Mouse (Mus musculus) kidney, postnatal 14 days (tissue): ENCODE results near the gene Gm15294.

Experiments used
- DNase-seq: peaks from one replicate; pipeline ENCODE4 v3.0.0; 2022; ENCODE audit warnings: mixed read lengths

The Gm15294 gene

GRCm38 (mm10) chrX:141875135-141875534 is at the start of gene Gm15294:
Gene Gm15294 (minus strand): TSS chrX:141875235.
- no peak for DNase-seq

DNA sequence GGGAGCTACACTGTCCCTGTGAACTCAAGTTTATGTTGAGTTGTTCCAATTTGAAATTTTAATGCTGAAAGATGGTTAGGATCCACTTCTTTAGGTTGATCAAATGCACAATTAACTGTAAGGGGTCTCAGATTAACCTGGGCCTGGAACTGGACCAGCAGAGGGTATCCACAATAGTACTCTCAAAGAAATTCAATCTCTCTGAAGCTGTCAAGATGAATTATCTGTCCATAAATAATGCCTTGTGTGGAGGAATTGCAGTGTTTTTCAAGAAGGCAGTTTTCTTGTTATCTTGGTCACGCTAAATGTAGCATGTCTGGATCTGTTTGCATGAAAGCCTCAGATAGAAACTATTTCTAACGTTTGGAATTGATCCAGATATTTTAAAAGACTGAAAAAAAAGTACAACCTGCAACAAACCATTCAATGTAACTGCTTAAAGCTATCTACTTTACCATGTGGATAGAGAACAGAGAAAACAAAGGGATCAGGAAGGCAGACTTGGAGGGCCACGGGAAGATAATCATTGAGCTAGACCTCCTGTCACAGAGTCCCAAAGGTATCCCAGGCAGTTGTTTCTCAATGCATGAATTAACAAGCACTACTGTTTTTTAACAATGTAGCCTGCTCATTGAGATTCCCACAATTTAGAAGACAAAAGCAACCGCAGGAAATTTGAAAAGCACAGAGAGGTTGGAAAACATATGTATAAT is 9.5 kb upstream of the Gm15294 start:
- DNase-seq = no peak

DNA sequence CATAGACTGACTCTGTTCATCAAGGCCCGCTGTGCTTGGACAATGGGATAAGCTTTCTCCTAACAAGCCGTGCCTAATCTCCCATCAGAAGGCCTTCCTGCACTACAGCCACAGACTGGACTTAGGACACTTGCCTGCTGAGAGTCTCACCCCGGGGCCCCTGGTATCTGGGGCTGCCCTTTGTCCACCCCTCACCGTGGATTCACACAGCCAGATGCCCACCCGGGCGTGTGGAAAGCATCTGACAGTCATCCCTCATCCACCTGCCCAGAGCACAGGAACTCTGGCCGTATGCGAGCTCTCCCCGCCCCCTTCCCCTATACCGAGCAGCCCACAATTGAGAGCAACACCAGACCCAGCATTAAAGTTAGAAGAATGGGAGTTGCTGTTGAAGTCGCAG is 1.0 kb downstream of the Gm15294 start:
- DNase-seq = no peak

GRCm38 (mm10) chrX:141873597-141873996 is 1.4 kb downstream of the Gm15294 start:
- no peak for DNase-seq

DNA sequence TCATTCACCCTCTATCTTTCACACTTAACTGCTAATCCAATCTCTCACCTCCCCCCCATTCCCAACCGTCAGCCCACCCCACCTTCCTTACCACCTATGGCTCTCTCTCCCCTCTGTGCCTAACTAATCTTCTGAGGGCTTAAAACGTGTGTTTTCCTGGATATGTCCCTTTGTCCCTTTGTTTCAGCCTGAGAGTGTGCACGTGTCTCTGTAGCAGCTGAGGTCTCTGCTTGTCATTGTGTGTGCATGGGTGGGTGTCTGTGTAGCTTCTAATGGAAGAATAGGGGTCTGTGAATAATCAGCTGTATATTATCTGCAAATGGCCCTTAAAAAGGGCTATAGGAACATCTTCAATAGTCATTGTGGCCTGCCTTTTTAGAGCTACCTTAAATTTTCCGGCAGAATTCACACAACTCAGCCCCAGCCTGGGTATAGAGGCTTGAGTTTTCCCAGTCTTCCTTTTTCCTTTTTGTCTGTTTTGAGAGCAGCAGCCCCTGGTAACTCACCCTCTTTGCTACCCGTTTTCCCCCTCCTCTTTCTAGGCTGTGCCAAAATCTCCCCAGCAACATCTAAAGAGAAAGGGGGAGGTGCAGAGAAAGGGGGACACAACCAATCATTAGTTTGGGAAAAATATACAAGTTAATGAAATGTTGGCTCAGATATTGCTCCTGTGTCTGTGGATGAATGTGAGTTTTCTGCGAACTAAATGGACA is 19.2 kb downstream of the Gm15294 start:
- no peak for DNase-seq
